Mouse (Mus musculus) small intestine, adult 2 months (tissue): ENCODE results near the gene Pls1. TPM values are rescaled to one million over a fixed set of nuclear protein-coding genes. Genes with fewer than 3 reads are reported as not detected.

Source experiments
- H3K27ac ChIP-seq: fragments of 200-500 bp; 2 replicates; pipeline ENCODE4 v1.5.1; 2012; ENCODE audit warnings: low read depth, low read length, control low read depth, inconsistent platforms; ENCODE audit not compliant: insufficient read depth
- H3K27me3 ChIP-seq: fragments of 200-500 bp; 2 replicates; pipeline ENCODE4 v1.6.1; 2012; ENCODE audit warnings: mild to moderate bottlenecking, moderate library complexity, low read length, inconsistent platforms; ENCODE audit not compliant: control insufficient read depth, insufficient read depth
- H3K36me3 ChIP-seq: fragments of 200-500 bp; 2 replicates; pipeline ENCODE4 v1.6.1; 2012; ENCODE audit warnings: mild to moderate bottlenecking, low read length, control low read depth, inconsistent platforms; ENCODE audit not compliant: control insufficient read depth, insufficient read depth
- H3K4me1 ChIP-seq: fragments of 200-500 bp; 2 replicates; pipeline ENCODE4 v1.6.1; 2012; ENCODE audit warnings: low read length, inconsistent platforms, mixed read lengths; ENCODE audit not compliant: control insufficient read depth, insufficient read depth, insufficient read length
- H3K4me3 ChIP-seq: fragments of 200-500 bp; 2 replicates; pipeline ENCODE4 v1.5.1; 2012; ENCODE audit warnings: low read depth, mild to moderate bottlenecking, control low read depth, inconsistent platforms, low read length, moderate library complexity
- CTCF ChIP-seq: fragments of 200-500 bp; IDR thresholded peaks from 2 replicates; pipeline ENCODE4 v1.5.1; 2012; ENCODE audit warnings: low read depth, mild to moderate bottlenecking, control low read depth, inconsistent platforms, low read length, moderate library complexity, mixed read lengths; ENCODE audit not compliant: insufficient replicate concordance, insufficient read length; ENCODE audit errors: extremely low read depth
- POLR2A ChIP-seq: fragments of 200-500 bp; IDR thresholded peaks from 2 replicates; pipeline ENCODE4 v1.6.1; 2012; ENCODE audit warnings: low read depth, mild to moderate bottlenecking, control low read depth, inconsistent platforms, low read length, moderate library complexity
- WGBS: fragments of 180-500 bp; shearing (Covaris S2); methylation state at CpG from one replicate; pipeline ENCODE4 v1.1.7; 2018; 5-methylcytosine and 5-hydroxymethylcytosine counted together
- polyA plus RNA-seq: library from polyadenylated mRNA; depleted of rRNA; stranded (reverse); fragments of >200 nt; gene quantifications from 2 replicates; pipeline ENCODE4 v1.2.3, GENCODE M21; 2012

The Pls1 gene
- polyA plus RNA-seq, 1 experiment: 82.0 TPM

DNA sequence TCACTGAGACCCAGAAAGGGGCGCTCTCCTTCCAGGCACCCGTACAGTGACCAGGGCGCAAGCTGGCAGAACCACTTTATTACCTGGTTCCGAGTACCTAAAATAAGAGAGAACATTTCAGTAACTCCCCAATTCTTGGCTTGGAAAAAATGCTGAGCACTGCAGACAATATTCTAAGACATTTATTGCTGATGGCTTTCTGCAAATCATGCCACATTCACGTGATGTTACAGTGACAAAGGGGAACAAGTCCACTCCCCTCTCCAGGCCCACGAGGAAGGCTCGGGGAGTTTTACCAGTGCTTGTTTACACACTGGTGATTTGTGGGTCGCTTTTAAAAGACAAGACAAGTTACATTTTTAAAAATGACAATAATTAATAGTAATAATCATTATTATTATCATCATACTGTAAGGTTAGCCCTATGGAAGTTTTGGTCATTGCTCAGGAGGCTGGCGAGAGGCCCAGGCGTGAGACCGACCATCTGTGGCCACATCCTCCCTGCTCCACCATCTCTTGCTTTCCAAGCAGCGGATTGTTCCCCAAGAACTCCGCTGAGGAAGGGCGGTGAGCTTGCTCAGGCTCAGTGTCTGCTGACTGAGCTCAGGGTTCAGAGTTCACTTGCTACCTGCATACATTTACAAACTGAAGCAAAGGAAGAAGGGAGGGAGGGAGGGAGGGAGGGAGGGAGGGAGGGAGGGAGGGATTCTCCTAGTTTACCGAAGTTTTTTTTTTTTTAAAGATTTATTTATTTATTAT lies 50.9 kb downstream of the Pls1 start:
- WGBS: 33% methylated on average over 15 of the region's 15 CpGs
- TF ChIP-seq POLR2A: no peak
- TF ChIP-seq CTCF: no peak
- H3K27me3 ChIP-seq: no peaks in the 10 kb centered on the region
- H3K36me3 ChIP-seq: peaks cover 23% of the 10 kb centered on the region
- H3K27ac ChIP-seq: peak overlapping the region; percentile 34; the same call in 1 of the 2 replicates
- 0 out of 2 replicates have a peak overlapping the region, but pooled peaks have one; percentile 25 for H3K4me3 ChIP-seq
- peaks cover 5% of the 10 kb centered on the region for H3K4me1 ChIP-seq

- Histone ChIP-seq H3K27ac (no peak overlapping the region), H3K4me1 (no peaks in the 10 kb centered on the region), H3K36me3 (peaks cover 72% of the 10 kb centered on the region), H3K4me3 (no peak overlapping the region), H3K27me3 (no peaks in the 10 kb centered on the region)
- 94% methylated on average over 16 of the region's 16 CpGs for WGBS
- TF ChIP-seq POLR2A (no peak), CTCF (no peak)
These were observed 60.1 kb downstream of the Pls1 start for GRCm38 (mm10) chr9:95784888-95785511.

DNA sequence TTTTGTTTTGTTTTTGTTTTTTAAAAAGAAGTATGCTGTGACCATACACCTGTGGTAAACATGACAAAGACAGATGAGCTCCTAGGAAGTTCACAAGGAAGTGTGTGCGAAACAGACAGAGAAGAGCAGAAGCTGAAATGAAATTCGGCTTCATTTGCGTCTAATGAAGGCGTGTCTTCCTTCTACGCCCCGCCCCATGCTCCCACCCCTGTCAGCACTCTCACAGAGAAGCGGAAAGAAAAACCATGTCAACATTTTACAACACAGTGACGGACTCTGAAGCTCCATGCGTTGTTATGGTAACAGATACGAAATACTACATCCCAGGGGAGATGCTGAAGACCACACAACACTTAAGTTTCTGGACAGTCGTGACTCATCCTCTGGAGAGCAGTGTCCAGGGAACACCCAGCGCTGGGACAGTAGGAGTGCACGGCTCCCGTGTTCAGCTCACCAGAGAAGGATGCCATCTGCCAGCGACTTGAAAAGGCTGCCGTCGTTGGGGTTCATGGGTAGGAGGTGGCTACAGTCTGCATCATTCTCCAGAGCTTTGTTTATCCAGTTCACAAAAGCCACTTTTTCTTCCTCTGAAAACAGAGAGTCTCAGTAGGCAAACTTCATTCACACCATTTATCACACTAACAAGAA lies 61.3 kb downstream of the Pls1 start:
- 70% methylated on average over 17 of the region's 17 CpGs for WGBS
- H3K4me1 ChIP-seq: no peaks in the 10 kb centered on the region
- no peaks in the 10 kb centered on the region for H3K27me3 ChIP-seq
- H3K36me3 ChIP-seq: peaks cover 73% of the 10 kb centered on the region
- TF ChIP-seq CTCF (no peak), POLR2A (no peak)
- no peak overlapping the region for H3K27ac ChIP-seq
- H3K4me3 ChIP-seq: no peak overlapping the region

DNA sequence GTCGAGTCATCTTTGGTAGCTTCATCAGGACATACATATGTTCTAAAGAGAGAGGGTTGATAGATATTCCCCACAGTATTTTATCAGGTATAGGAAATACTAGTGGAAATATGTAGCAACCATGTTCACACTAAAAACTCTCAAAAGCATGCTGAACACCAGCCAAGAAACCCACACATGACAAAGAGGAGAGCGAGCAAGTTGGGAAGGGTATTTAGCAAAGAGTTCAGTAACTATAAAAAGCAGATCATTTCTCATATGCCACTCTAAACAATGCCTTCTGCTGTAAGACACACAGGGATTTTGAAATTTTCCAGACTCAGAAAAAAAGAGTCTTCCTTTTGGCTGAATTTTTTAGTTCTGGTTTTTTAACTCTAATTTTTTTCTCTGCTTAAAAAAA lies 73.4 kb downstream of the Pls1 start:
- Histone ChIP-seq H3K27me3 (no peaks in the 10 kb centered on the region), H3K4me1 (no peaks in the 10 kb centered on the region), H3K36me3 (peaks cover 57% of the 10 kb centered on the region), H3K27ac (no peak overlapping the region), H3K4me3 (no peak overlapping the region)
- TF ChIP-seq CTCF (no peak), POLR2A (no peak)
- WGBS: 78% methylated on average over 2 of the region's 2 CpGs

GRCm38 (mm10) chr9:95763218-95763617 lies 81.9 kb downstream of the Pls1 start:
- Histone ChIP-seq H3K4me1 (no peaks in the 10 kb centered on the region), H3K36me3 (peaks cover 62% of the 10 kb centered on the region), H3K27me3 (no peaks in the 10 kb centered on the region), H3K27ac (no peak overlapping the region), H3K4me3 (no peak overlapping the region)
- no peak for TF ChIP-seq CTCF
- no peak for TF ChIP-seq POLR2A
- 87% methylated on average over 4 of the region's 4 CpGs for WGBS

DNA sequence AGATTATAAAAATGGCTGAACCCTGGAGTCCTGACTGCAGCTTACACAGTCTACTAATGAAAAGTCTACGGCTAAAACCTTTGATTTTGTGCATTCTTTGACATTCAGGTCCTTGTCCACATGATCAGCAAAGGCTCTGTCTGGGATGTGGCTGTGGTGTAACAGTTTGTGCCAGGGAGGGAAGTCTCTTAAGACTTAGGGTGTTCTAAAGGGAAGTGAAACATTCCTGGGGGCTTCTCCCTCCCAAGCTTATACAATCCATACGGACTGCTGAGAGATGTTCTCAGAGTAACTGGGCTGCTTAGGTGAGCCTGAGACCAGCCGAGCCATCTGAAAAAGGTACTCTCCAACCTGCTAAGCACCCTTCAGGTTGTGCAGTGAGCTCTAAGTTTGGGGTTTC lies 82.9 kb downstream of the Pls1 start:
- Histone ChIP-seq H3K27me3 (no peaks in the 10 kb centered on the region), H3K4me3 (no peak overlapping the region), H3K36me3 (peaks cover 57% of the 10 kb centered on the region), H3K27ac (no peak overlapping the region), H3K4me1 (no peaks in the 10 kb centered on the region)
- no peak for TF ChIP-seq POLR2A
- TF ChIP-seq CTCF: no peak
- WGBS: 95% methylated on average over 3 of the region's 3 CpGs

- WGBS: 88% methylated on average over 8 of the region's 8 CpGs
These were observed 83.7 kb downstream of the Pls1 start for GRCm38 (mm10) chr9:95761381-95761780.

More at GRCm38 (mm10) chr9:95761381-95761780, 83.7 kb downstream of the Pls1 start:
- H3K27me3 ChIP-seq: no peaks in the 10 kb centered on the region
- H3K27ac ChIP-seq: no peak overlapping the region
- TF ChIP-seq POLR2A: no peak
- TF ChIP-seq CTCF: no peak
- H3K4me3 ChIP-seq: no peak overlapping the region
- H3K36me3 ChIP-seq: peaks cover 58% of the 10 kb centered on the region
- no peaks in the 10 kb centered on the region for H3K4me1 ChIP-seq
